Mouse (Mus musculus) fibroblast of lung, adult 2 months (primary cell): ENCODE results near the gene Rgs14.

Experiments
- DNase-seq: peaks from one replicate; pipeline ENCODE4 v3.0.0-alpha.2; 2011; ENCODE audit warnings: low read depth

Gene Rgs14

GRCm38 (mm10) chr13:55369531-55370114 is at the start of gene Rgs14:
Gene Rgs14 (plus strand): TSS chr13:55369732.
- DNase-seq: no peak

GRCm38 (mm10) chr13:55319931-55320533 is 49.5 kb upstream of the Rgs14 start, which contains the start of gene Prelid1:
Gene Prelid1 (plus strand): TSS chr13:55320500.
- no peak for DNase-seq

GRCm38 (mm10) chr13:55321434-55322129 is 48.0 kb upstream of the Rgs14 start, which contains the start of gene Rab24:
Gene Rab24 (minus strand): TSS chr13:55321946.
- DNase-seq: peak; percentile 56

GRCm38 (mm10) chr13:55322130-55322825 is 47.3 kb upstream of the Rgs14 start:
- no peak for DNase-seq

- no peak for DNase-seq
These were observed 43.9 kb upstream of the Rgs14 start for GRCm38 (mm10) chr13:55325596-55325995.

- no peak for DNase-seq
These were observed 42.4 kb upstream of the Rgs14 start for GRCm38 (mm10) chr13:55327169-55327568.

GRCm38 (mm10) chr13:55327633-55328032 is 41.9 kb upstream of the Rgs14 start:
- peak; percentile 92 for DNase-seq

- no peak for DNase-seq
These were observed 41.4 kb upstream of the Rgs14 start for GRCm38 (mm10) chr13:55328171-55328570.

GRCm38 (mm10) chr13:55328641-55329040 is 40.9 kb upstream of the Rgs14 start:
- no peak for DNase-seq

GRCm38 (mm10) chr13:55329109-55329682 is 40.3 kb upstream of the Rgs14 start:
- no peak for DNase-seq

- peak; percentile 41 for DNase-seq
These were observed 39.6 kb upstream of the Rgs14 start, which contains the start of gene Mxd3 for GRCm38 (mm10) chr13:55329683-55330566. Gene Mxd3 (minus strand): TSS chr13:55329823.

GRCm38 (mm10) chr13:55330567-55331400 is 38.7 kb upstream of the Rgs14 start:
- DNase-seq: no peak

- no peak for DNase-seq
These were observed 37.2 kb upstream of the Rgs14 start for GRCm38 (mm10) chr13:55332331-55332730.

GRCm38 (mm10) chr13:55335701-55336100 is 33.8 kb upstream of the Rgs14 start:
- DNase-seq: no peak

GRCm38 (mm10) chr13:55337341-55337975 is 32.1 kb upstream of the Rgs14 start:
- DNase-seq: no peak

GRCm38 (mm10) chr13:55338131-55339054 is 31.1 kb upstream of the Rgs14 start:
- no peak for DNase-seq

GRCm38 (mm10) chr13:55339259-55339658 is 30.3 kb upstream of the Rgs14 start:
- DNase-seq: no peak

- no peak for DNase-seq
These were observed 27.1 kb upstream of the Rgs14 start for GRCm38 (mm10) chr13:55342469-55342868.

- DNase-seq: no peak
These were observed 25.2 kb upstream of the Rgs14 start for GRCm38 (mm10) chr13:55344286-55344685.
